Mouse (Mus musculus): ENCODE results near the gene Eml6. TPM values are rescaled to one million over a fixed set of nuclear protein-coding genes. Genes with fewer than 3 reads are reported as not detected.

The Eml6 gene
- polyA plus RNA-seq (2015; fragmentation: Nextera tagmentation; extraction: Ambion mirVana) = 1.4 and 1.7 TPM in 2 replicates

- Histone ChIP-seq H3K9me3 (replicated peaks) (no peaks in the 10 kb centered on the region), H3K4me2 (peak within 1 kb of the TSS; percentile 98), H3K9ac (peak within 1 kb of the TSS; percentile 78), H3K27ac (peak within 1 kb of the TSS; percentile 31), H3K4me3 (peak within 1 kb of the TSS; percentile 65), H3K4me1 (peaks cover 6% of the 10 kb centered on the region), H3K36me3 (ENCODE audit: poor library complexity, severe bottlenecking) (no peaks in the 10 kb centered on the region), H3K27me3 (peaks cover 24% of the 10 kb centered on the region)
- ATAC-seq = peak; percentile 99
- WGBS = under 1% methylated on average over 39 of the region's 39 CpGs
These were observed at the start of gene Eml6 for GRCm38 (mm10) chr11:30025835-30026472. Eml6 (minus strand) TSS chr11:30026033.

GRCm38 (mm10) chr11:30057299-30057698 lies 31.5 kb upstream of the Eml6 start:
- no peaks in the 10 kb centered on the region for H3K4me1 ChIP-seq
- 51% methylated on average over 8 of the region's 8 CpGs for WGBS
- H3K4me3 ChIP-seq = no peak overlapping the region
- H3K9ac ChIP-seq = no peak overlapping the region
- no peaks in the 10 kb centered on the region for H3K36me3 ChIP-seq (ENCODE audit: poor library complexity, severe bottlenecking)
- H3K27ac ChIP-seq = no peak overlapping the region
- H3K4me2 ChIP-seq = no peak overlapping the region
- H3K27me3 ChIP-seq = no peaks in the 10 kb centered on the region
- no peaks in the 10 kb centered on the region for H3K9me3 ChIP-seq (replicated peaks)
- no peak for ATAC-seq

GRCm38 (mm10) chr11:30025144-30025543 lies 689 bp downstream of the Eml6 start:
- H3K27ac ChIP-seq = no peak overlapping the region
- WGBS = 3% methylated on average over 4 of the region's 4 CpGs

GRCm38 (mm10) chr11:30024261-30025071 lies 1.4 kb downstream of the Eml6 start:
- H3K27ac ChIP-seq = no peak overlapping the region
- no peaks in the 10 kb centered on the region for H3K36me3 ChIP-seq (ENCODE audit: poor library complexity, severe bottlenecking)
- peaks cover 24% of the 10 kb centered on the region for H3K27me3 ChIP-seq
- peaks cover 6% of the 10 kb centered on the region for H3K4me1 ChIP-seq
- peak overlapping the region; percentile 98 for H3K4me2 ChIP-seq
- H3K9ac ChIP-seq = peak overlapping the region; percentile 71
- H3K9me3 ChIP-seq (replicated peaks) = no peaks in the 10 kb centered on the region
- under 1% methylated on average over 43 of the region's 57 CpGs for WGBS
- H3K4me3 ChIP-seq = peak overlapping the region; percentile 65
- 0 out of 2 replicates have a peak, but pooled peaks have one; percentile 7 for ATAC-seq

More at GRCm38 (mm10) chr11:30025144-30025543, 689 bp downstream of the Eml6 start:
- ATAC-seq = no peak
- Histone ChIP-seq H3K36me3 (ENCODE audit: poor library complexity, severe bottlenecking) (no peaks in the 10 kb centered on the region), H3K4me1 (peaks cover 6% of the 10 kb centered on the region), H3K27me3 (peaks cover 24% of the 10 kb centered on the region), H3K4me3 (peak overlapping the region; percentile 65), H3K4me2 (peak overlapping the region; percentile 98), H3K9ac (peak overlapping the region; percentile 71), H3K9me3 (replicated peaks) (no peaks in the 10 kb centered on the region)

GRCm38 (mm10) chr11:29986257-29986656 lies 39.6 kb downstream of the Eml6 start:
- no peak for ATAC-seq
- no peaks in the 10 kb centered on the region for H3K27me3 ChIP-seq

GRCm38 (mm10) chr11:29968874-29969273 lies 57.0 kb downstream of the Eml6 start:
- H3K4me3 ChIP-seq = no peak overlapping the region
- no peak overlapping the region for H3K27ac ChIP-seq
- no peak overlapping the region for H3K4me2 ChIP-seq
- 38% methylated on average over 1 of the region's 1 CpGs for WGBS
- H3K9ac ChIP-seq = no peak overlapping the region
- H3K9me3 ChIP-seq (replicated peaks) = no peaks in the 10 kb centered on the region
- no peaks in the 10 kb centered on the region for H3K4me1 ChIP-seq
- no peaks in the 10 kb centered on the region for H3K36me3 ChIP-seq (ENCODE audit: poor library complexity, severe bottlenecking)
- H3K27me3 ChIP-seq = no peaks in the 10 kb centered on the region
- no peak for ATAC-seq

More at GRCm38 (mm10) chr11:29986257-29986656, 39.6 kb downstream of the Eml6 start:
- Histone ChIP-seq H3K4me2 (no peak overlapping the region), H3K4me1 (no peaks in the 10 kb centered on the region), H3K27ac (no peak overlapping the region), H3K36me3 (ENCODE audit: poor library complexity, severe bottlenecking) (no peaks in the 10 kb centered on the region), H3K4me3 (no peak overlapping the region), H3K9ac (no peak overlapping the region), H3K9me3 (replicated peaks) (no peaks in the 10 kb centered on the region)
- 82% methylated on average over 2 of the region's 2 CpGs for WGBS

- WGBS = 91% methylated on average over 5 of the region's 5 CpGs
These were observed 66.5 kb downstream of the Eml6 start for GRCm38 (mm10) chr11:29959366-29959765.

GRCm38 (mm10) chr11:29944661-29945060 lies 81.2 kb downstream of the Eml6 start:
- H3K4me2 ChIP-seq = no peak overlapping the region
- H3K27ac ChIP-seq = no peak overlapping the region
- H3K4me3 ChIP-seq = no peak overlapping the region
- no peaks in the 10 kb centered on the region for H3K36me3 ChIP-seq (ENCODE audit: poor library complexity, severe bottlenecking)
- no peak overlapping the region for H3K9ac ChIP-seq
- no peaks in the 10 kb centered on the region for H3K4me1 ChIP-seq
- no peaks in the 10 kb centered on the region for H3K27me3 ChIP-seq
- WGBS = 89% methylated on average over 3 of the region's 3 CpGs
- no peak for ATAC-seq
- H3K9me3 ChIP-seq (replicated peaks) = no peaks in the 10 kb centered on the region

More at GRCm38 (mm10) chr11:29959366-29959765, 66.5 kb downstream of the Eml6 start:
- Histone ChIP-seq H3K4me3 (no peak overlapping the region), H3K4me2 (no peak overlapping the region), H3K4me1 (no peaks in the 10 kb centered on the region), H3K36me3 (ENCODE audit: poor library complexity, severe bottlenecking) (no peaks in the 10 kb centered on the region), H3K27ac (no peak overlapping the region), H3K27me3 (no peaks in the 10 kb centered on the region), H3K9ac (no peak overlapping the region), H3K9me3 (replicated peaks) (no peaks in the 10 kb centered on the region)
- ATAC-seq = no peak

- Histone ChIP-seq H3K4me2 (no peak overlapping the region), H3K9ac (no peak overlapping the region), H3K9me3 (replicated peaks) (no peaks in the 10 kb centered on the region), H3K27me3 (no peaks in the 10 kb centered on the region), H3K4me3 (no peak overlapping the region), H3K27ac (no peak overlapping the region), H3K36me3 (ENCODE audit: poor library complexity, severe bottlenecking) (no peaks in the 10 kb centered on the region), H3K4me1 (peaks cover 7% of the 10 kb centered on the region; the same call in 1 of the 2 replicates)
- ATAC-seq = peak; percentile 95
- WGBS = 39% methylated on average over 2 of the region's 2 CpGs
These were observed 101.5 kb downstream of the Eml6 start for GRCm38 (mm10) chr11:29924332-29924731.

GRCm38 (mm10) chr11:29923851-29924250 lies 102.0 kb downstream of the Eml6 start:
- Histone ChIP-seq H3K27ac (no peak overlapping the region), H3K4me3 (no peak overlapping the region), H3K4me2 (no peak overlapping the region), H3K27me3 (no peaks in the 10 kb centered on the region), H3K9ac (no peak overlapping the region), H3K9me3 (replicated peaks) (no peaks in the 10 kb centered on the region), H3K4me1 (peaks cover 7% of the 10 kb centered on the region; the same call in 1 of the 2 replicates), H3K36me3 (ENCODE audit: poor library complexity, severe bottlenecking) (no peaks in the 10 kb centered on the region)
- WGBS = 81% methylated on average over 1 of the region's 1 CpGs
- ATAC-seq = peak; percentile 59; the same call in 1 of the 2 replicates

- no peak overlapping the region for H3K27ac ChIP-seq
- H3K9ac ChIP-seq = no peak overlapping the region
- no peaks in the 10 kb centered on the region for H3K27me3 ChIP-seq
- H3K4me3 ChIP-seq = no peak overlapping the region
- H3K36me3 ChIP-seq (ENCODE audit: poor library complexity, severe bottlenecking) = no peaks in the 10 kb centered on the region
- ATAC-seq = no peak
- no peaks in the 10 kb centered on the region for H3K4me1 ChIP-seq
- no peak overlapping the region for H3K4me2 ChIP-seq
- no peaks in the 10 kb centered on the region for H3K9me3 ChIP-seq (replicated peaks)
- WGBS = 79% methylated on average over 4 of the region's 4 CpGs
These were observed 112.7 kb downstream of the Eml6 start for GRCm38 (mm10) chr11:29913180-29913579.

GRCm38 (mm10) chr11:29909330-29909729 lies 116.5 kb downstream of the Eml6 start:
- Histone ChIP-seq H3K4me3 (no peak overlapping the region), H3K27ac (no peak overlapping the region), H3K27me3 (no peaks in the 10 kb centered on the region), H3K9ac (no peak overlapping the region), H3K9me3 (replicated peaks) (no peaks in the 10 kb centered on the region), H3K36me3 (ENCODE audit: poor library complexity, severe bottlenecking) (no peaks in the 10 kb centered on the region), H3K4me2 (no peak overlapping the region), H3K4me1 (no peaks in the 10 kb centered on the region)
- no peak for ATAC-seq
